Mouse (Mus musculus): ENCODE results near the gene Zbtb18. TPM values are rescaled to one million over a fixed set of nuclear protein-coding genes. Genes with fewer than 3 reads are reported as not detected.

Zbtb18 gene
- total RNA-seq, 1 experiment from 2014 or later = 55.6 TPM

DNA sequence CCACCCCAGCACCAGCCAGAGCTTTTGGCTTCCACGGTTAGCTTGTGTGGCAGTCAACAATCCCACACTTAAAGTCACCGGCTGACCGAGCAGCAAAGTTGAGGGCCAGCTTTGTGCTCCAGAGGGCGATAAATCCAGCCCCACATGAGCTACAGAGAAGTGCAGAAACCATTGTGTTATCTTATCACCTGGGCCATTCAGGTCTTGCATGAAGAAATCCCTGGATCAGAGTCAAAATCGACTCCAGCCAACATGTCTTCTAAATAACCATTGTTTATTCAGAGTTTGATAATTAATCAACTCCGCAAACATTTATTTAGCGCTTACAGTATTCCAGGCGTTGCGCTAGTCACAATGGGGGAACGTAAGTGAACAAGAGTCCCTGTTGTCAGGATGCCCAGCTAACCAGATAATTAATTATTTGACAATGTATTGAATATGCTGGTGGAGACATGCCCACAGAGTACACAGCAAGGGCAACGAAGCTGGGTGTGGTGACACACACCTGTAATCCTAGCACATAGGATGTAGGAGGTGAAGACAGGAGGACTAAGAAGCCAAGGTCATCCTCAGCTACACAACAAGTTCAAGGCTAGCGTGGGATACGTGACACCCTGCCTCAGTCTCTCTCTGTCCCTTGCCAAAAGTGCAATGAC, 33.5 kb downstream of the Zbtb18 start:
- ATAC-seq (replicated peaks; ENCODE audit: low read depth, poor library complexity, severe bottlenecking) = no peak

DNA sequence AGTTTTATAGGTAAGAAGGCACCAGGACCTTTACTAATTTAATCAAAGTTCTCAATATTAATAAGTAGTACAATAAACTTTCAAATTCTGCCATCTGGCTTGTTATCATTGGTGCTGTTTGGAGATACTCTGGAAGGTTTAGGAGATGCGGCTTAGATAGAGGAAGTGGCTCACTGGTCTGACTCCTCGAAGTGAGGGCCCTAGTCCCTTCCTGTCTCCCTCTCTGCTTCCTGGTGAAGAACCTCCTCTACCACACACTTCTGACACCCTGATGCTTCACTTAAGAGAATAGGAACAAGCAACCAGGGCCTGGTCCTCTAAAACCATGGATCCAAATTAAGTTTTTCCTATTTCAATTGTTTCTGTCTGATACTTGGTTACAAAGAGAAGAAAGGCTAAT, 36.4 kb downstream of the Zbtb18 start:
- ATAC-seq (replicated peaks; ENCODE audit: low read depth, poor library complexity, severe bottlenecking) = peak; percentile 83

DNA sequence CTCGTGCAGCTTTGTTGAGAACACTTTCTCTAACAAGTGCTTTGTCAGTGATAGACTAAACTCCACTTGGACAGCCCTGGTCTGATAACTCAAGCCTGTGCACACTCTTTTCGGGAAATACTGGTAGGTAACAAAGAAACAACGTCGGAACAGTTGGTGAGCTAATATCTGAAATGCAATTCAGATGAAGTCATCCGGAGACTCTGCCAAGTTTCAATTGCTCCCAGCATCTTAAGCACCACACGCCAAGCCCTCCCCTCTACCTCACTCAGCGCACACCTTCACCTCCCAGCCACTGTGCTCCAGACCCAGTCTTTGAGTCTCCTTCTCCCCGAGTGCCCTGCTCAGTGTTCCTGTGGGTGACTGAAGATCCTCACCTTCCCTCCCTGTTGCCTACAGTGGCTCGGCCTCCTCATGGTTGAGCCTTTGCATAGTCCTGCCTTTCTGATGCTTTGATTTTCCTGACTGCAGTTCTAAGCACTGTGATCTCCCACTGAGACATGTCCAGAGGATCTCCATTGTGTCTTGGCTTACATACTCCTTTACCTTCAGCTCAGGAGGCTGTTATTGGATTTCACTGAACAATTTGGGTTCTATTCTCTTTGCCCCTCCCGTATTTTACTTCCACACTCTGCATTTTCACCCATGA, 37.3 kb downstream of the Zbtb18 start:
- no peak for ATAC-seq (replicated peaks; ENCODE audit: low read depth, poor library complexity, severe bottlenecking)

DNA sequence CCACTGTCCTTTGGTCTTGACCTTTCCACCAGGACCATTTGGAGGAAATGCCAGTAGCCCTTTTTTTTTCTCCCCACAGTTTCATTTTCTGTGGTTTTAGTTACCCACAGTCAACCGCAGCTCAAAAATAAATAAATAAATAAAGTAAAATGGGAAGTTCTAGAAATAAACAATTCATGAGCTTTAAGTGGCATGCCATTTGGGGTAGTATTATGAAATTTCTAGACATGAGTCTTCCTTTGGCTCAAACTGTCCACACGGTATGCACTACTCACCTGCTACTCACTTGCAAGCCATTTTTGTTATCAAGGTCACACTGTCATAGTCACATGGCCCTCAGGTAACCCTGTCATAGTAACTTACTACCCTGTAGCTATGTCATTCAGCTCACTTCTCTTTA, 41.5 kb downstream of the Zbtb18 start:
- peak; percentile 51 for ATAC-seq (replicated peaks; ENCODE audit: low read depth, poor library complexity, severe bottlenecking)

DNA sequence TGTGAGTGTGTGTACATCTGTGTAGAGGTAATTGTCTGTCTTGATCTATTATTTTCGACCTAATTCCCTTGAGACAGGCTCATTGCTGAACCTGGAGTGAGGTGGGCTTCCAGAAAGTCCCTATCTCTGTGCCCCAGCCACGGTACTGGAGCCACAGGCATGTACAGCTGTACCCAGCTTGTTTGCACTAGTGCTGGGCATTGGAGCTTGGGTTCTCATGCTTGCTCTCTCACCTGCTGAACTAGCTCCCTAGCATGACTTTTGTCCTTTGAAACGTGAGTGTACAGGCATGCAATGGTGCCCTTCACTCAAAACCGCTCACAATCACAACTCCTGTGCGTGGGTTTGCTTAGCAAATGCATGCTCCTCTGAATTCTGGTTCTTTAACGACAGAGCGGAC, 42.1 kb downstream of the Zbtb18 start:
- no peak for ATAC-seq (replicated peaks; ENCODE audit: low read depth, poor library complexity, severe bottlenecking)

DNA sequence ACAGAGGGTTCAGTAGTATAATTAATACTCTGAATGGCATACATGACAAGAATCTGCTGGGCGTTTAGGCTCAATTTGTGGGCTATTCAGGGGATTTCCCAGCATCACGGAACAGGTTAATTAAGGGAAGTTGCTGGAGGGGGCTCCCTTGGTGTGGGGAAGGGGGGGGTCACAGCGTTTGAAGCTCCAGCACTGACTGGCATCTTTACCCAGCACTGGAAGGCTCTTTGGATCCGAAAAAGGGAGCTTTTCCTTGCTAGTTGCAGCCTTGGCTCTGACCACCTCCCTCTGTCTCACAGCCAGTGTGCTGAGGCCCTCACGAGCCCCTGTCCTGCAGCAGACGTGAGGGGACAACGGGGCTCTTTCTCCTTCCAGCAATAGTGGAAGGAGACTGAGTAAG, 42.5 kb downstream of the Zbtb18 start:
- peak; percentile 57 for ATAC-seq (replicated peaks; ENCODE audit: low read depth, poor library complexity, severe bottlenecking)

DNA sequence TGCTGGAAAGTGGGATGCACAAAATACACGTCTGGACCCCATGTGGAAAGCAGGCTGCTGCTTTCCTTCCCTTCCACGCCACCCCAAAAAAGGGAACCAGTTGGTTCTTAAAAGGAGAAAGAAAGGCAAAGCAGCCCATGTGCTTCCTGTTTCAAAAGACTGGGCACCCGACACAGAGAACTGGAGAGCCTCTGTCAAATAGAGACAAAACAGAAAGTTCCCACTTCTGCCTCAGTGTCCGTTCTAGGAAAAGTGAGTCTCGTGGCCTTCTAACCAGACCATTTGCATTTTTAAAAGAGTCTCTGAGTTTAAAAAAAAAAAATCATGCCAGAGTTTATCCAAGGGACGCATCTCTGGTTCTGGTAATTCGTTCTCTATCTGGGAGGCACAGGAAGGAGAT, 47.7 kb downstream of the Zbtb18 start:
- ATAC-seq (replicated peaks; ENCODE audit: low read depth, poor library complexity, severe bottlenecking) = peak; percentile 80

DNA sequence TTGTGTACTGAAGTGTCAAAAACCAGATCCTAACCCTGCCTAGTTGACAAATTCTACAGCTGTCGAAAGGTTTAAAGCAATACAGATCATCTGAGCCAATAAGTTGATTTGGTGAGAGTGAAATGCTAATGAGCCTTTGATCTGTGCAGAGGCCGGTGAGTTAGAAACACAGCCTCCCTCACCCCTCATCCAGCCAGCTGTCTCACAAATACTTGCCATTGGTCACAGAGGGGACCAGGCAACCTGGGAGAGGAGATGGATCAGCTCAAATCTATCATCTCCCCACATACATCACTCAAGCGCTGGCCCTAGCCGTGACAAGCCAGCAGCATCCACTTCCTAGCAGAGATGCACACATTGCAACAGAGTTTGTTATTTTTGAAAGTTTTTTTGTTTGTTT, 48.7 kb downstream of the Zbtb18 start:
- ATAC-seq (replicated peaks; ENCODE audit: low read depth, poor library complexity, severe bottlenecking) = peak; percentile 7; the same call in 1 of the 2 replicates

DNA sequence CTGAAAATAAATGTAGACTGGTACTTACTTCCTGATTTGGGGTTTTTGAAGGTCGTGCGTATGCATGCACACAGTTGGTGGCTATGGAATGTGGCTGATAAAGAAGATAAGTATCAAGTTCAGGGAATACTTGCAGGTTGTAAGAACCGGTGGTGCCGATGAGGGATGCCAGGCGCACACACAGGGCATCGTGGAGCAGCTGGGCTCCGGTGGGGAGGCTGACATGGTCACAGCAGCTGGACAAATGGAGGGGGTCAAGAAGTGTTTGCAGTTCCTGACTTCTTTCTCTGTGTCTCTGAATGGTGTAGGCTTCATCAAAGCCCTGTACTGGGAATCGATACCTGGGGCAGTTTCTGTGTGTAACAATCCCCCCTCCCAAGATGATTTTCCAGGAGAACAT, 49.1 kb downstream of the Zbtb18 start:
- peak; percentile 24 for ATAC-seq (replicated peaks; ENCODE audit: low read depth, poor library complexity, severe bottlenecking)

DNA sequence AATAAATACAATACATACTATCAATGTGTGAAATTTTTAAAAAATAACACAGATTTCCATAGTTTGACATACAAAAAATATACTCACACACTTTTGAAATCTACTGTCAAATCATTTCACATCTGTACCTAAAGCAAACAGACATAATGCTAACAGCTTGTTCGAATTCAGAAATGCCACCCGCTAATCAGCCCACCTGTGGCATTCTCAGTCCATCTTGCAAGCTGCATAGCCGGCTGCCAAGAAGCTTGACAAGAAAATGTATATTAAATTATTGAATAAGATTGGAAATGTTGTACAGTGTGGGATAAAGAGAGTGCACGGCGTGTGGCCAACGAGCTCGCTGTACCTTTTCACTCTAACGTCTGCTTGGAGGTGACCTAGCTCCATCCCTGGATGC, 52.2 kb downstream of the Zbtb18 start:
- ATAC-seq (replicated peaks; ENCODE audit: low read depth, poor library complexity, severe bottlenecking) = no peak

DNA sequence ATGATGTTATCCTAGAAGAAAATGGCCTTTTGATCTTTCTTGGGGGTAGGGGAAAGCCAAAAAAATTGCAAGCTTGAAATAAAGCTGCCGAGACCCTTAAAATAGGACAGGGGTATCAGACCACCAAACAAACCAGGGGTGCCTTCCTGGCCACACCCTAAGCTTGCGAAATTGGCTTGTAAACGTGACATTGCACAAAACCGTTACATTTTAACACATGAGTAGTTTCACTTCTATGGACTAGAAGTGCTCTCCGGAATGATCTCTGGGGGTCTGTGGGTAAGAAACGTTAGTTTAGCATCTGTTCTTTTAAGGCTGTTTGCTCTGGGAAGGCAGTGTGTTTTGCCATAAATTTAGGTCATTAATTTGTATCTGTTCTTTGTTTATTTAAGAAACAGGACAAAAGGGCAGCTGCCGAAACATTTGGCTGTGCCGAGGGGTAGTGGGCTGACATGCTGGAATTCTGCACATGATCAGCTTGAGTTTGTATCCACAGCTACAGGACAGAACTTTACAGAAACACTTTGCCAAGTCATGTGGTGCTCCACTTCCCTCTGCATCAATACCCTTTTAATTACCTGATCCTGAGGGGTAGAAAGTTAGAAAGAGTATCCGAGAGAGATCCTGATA, 52.9 kb downstream of the Zbtb18 start:
- peak; percentile 74 for ATAC-seq (replicated peaks; ENCODE audit: low read depth, poor library complexity, severe bottlenecking)

Other genes starting within 250 kb of the Zbtb18 start
- gene Akt3, start 184.1 kb upstream of the Zbtb18 start, total RNA-seq (2017) = 67.3 and 70.5 TPM in 2 replicates